Mouse (Mus musculus) G1E (cell line): ENCODE data around the gene Hes3. TPM values are rescaled to one million over a fixed set of nuclear protein-coding genes. Genes with fewer than 3 reads are reported as not detected.

Experiments
- ATAC-seq: 2 replicates; pipeline ENCODE4 v1.8.0; 2016; ENCODE audit warnings: mild to moderate bottlenecking; ENCODE audit not compliant: insufficient number of reproducible peaks, poor library complexity, low FRiP score, severe bottlenecking; ENCODE audit errors: extremely low read depth
- DNase-seq: peaks from one replicate; pipeline ENCODE4 v3.0.0; 2012; ENCODE audit warnings: low spot score
- H3K27me3 ChIP-seq: 2 replicates; pipeline ENCODE4 v1.6.1; 2012; ENCODE audit warnings: mild to moderate bottlenecking, low read length, inconsistent platforms; ENCODE audit not compliant: insufficient read depth
- H3K36me3 ChIP-seq: replicated peaks from 2 replicates; pipeline ENCODE3; 2012; ENCODE audit warnings: mild to moderate bottlenecking, inconsistent platforms
- H3K4me1 ChIP-seq: 2 replicates; pipeline ENCODE4 v1.6.1; 2012; ENCODE audit warnings: low read depth, low read length, inconsistent platforms, mixed read lengths; ENCODE audit not compliant: insufficient read depth
- H3K4me3 ChIP-seq: 2 replicates; pipeline ENCODE4 v1.5.1; 2012; ENCODE audit warnings: low read depth, mild to moderate bottlenecking, inconsistent platforms, low read length, moderate library complexity, mixed read lengths
- H3K9me3 ChIP-seq: replicated peaks from 2 replicates; pipeline ENCODE4 v1.6.1; 2012; ENCODE audit warnings: inconsistent platforms
- CTCF ChIP-seq: IDR thresholded peaks from 2 replicates; pipeline ENCODE4 v1.5.1; 2012; ENCODE audit warnings: low read depth, low read length, inconsistent platforms, mixed read lengths
- GATA1 ChIP-seq: IDR thresholded peaks from 2 replicates; pipeline ENCODE4 v1.6.1; 2012; ENCODE audit warnings: borderline replicate concordance, low read length, inconsistent platforms, mixed read lengths
- GATA2 ChIP-seq: IDR thresholded peaks from 2 replicates; pipeline ENCODE4 v1.6.1; 2012; ENCODE audit warnings: low read depth, low read length, inconsistent platforms, borderline replicate concordance
- POLR2AphosphoS5 ChIP-seq: IDR thresholded peaks from 2 replicates; pipeline ENCODE4 v1.6.1; 2012; ENCODE audit warnings: low read depth, low read length, inconsistent platforms; ENCODE audit not compliant: insufficient replicate concordance
- TAL1 ChIP-seq: conservative IDR thresholded peaks from 2 replicates; pipeline ENCODE4 v1.6.1; 2012; ENCODE audit warnings: low read depth, low read length, inconsistent platforms, mixed read lengths
- polyA plus RNA-seq: library from polyadenylated mRNA; stranded (reverse); fragments of >175 nt; gene quantifications from 2 replicates; pipeline ENCODE4 v1.2.3, GENCODE M21; 2012
- total RNA-seq, 2 experiments: library from RNA; stranded (forward) in 1 of 2; stranded (reverse) in 1 of 2; fragments of 200-1000 nt in 1 of 2; fragments of >200 nt in 1 of 2; fragmentation: Nextera tagmentation in 1 of 2; gene quantifications; 2 replicates each; pipeline ENCODE4 v1.2.3; 2014 to 2017

Gene Hes3
- total and polyA plus RNA-seq, 3 experiments, result not detected

GRCm38 (mm10) chr4:152307542-152307941 lies 16.1 kb upstream of the Hes3 start:
- H3K4me3 ChIP-seq, result no peak overlapping the region
- DNase-seq, result no peak
- H3K4me1 ChIP-seq, result peaks cover 3% of the 10 kb centered on the region; the same call in 1 of the 2 replicates
- TF ChIP-seq TAL1 (no peak), POLR2AphosphoS5 (no peak), GATA1 (no peak), GATA2 (no peak), CTCF (no peak)
- H3K27me3 ChIP-seq, result no peaks in the 10 kb centered on the region; the same call in 1 of the 2 replicates
- H3K9me3 ChIP-seq, result no peaks in the 10 kb centered on the region
- no peak for ATAC-seq
- H3K36me3 ChIP-seq, result peaks cover 69% of the 10 kb centered on the region

- Histone ChIP-seq H3K27me3 (no peaks in the 10 kb centered on the region), H3K9me3 (no peaks in the 10 kb centered on the region), H3K36me3 (peaks cover 85% of the 10 kb centered on the region), H3K4me1 (0 out of 2 replicates have a peak, but pooled peaks cover 3% of the 10 kb centered on the region), H3K4me3 (no peak overlapping the region)
- DNase-seq (no peak), ATAC-seq (no peak)
- TF ChIP-seq GATA1 (no peak), POLR2AphosphoS5 (no peak), CTCF (no peak), TAL1 (no peak), GATA2 (no peak)
Measured at GRCm38 (mm10) chr4:152305991-152306390, 14.5 kb upstream of the Hes3 start.

GRCm38 (mm10) chr4:152304685-152305084 lies 13.2 kb upstream of the Hes3 start:
- TF ChIP-seq GATA1, result no peak
- TF ChIP-seq POLR2AphosphoS5, result no peak
- TF ChIP-seq TAL1, result no peak
- TF ChIP-seq CTCF, result no peak
- TF ChIP-seq GATA2, result no peak
- H3K4me3 ChIP-seq, result no peak overlapping the region
- peaks cover 3% of the 10 kb centered on the region; the same call in 1 of the 2 replicates for H3K4me1 ChIP-seq
- H3K36me3 ChIP-seq, result peaks cover 96% of the 10 kb centered on the region
- no peak for DNase-seq
- no peaks in the 10 kb centered on the region for H3K27me3 ChIP-seq
- ATAC-seq, result no peak
- no peaks in the 10 kb centered on the region for H3K9me3 ChIP-seq

DNA sequence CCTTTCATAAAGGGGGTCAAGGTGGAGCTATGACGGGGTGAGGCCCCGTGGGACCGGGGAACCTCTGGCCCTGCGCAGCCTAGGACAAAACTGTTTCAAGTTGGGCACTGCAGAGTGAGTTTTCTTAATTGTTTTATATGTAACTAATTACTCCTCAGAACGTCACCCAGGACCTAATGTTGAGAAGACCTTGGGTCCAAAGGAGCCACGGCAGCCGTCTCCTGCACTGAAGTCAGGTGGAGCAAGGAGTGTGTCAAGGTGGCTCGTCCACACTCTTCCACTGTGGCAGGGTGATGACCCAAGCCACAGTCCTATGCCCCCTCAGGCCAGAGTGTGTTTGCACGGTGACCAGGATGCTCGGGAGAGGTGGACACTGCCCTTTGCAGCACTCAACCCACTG lies 11.7 kb upstream of the Hes3 start:
- H3K4me1 ChIP-seq, result peaks cover 17% of the 10 kb centered on the region
- ATAC-seq, result no peak
- peaks cover 94% of the 10 kb centered on the region for H3K36me3 ChIP-seq
- no peaks in the 10 kb centered on the region for H3K27me3 ChIP-seq
- H3K9me3 ChIP-seq, result no peaks in the 10 kb centered on the region
- no peak overlapping the region for H3K4me3 ChIP-seq
- no peak for DNase-seq
- no peak for TF ChIP-seq GATA2
- no peak for TF ChIP-seq CTCF
- TF ChIP-seq POLR2AphosphoS5, result no peak
- TF ChIP-seq TAL1, result no peak
- no peak for TF ChIP-seq GATA1

DNA sequence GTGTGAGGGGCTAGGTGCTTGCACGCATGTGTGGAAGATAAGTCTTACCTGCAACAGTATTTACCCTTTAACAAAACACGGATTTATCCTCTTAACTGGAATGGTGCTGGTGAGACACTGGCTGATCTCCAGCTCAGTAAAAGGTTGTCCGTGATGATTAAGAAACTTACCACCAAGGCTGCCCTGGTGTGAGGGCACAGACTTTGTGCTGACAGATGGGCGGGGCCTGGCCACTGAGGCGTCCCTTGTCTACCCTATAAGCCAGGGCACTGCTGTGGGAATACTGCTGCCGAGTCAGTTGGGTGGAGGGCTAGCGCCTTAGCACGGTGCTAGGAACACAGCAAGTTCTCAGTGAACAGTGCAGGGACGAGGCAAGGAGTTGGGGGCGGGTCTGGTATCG lies 10.6 kb upstream of the Hes3 start:
- Histone ChIP-seq H3K9me3 (no peaks in the 10 kb centered on the region), H3K27me3 (no peaks in the 10 kb centered on the region), H3K36me3 (peaks cover 84% of the 10 kb centered on the region), H3K4me1 (peaks cover 24% of the 10 kb centered on the region), H3K4me3 (no peak overlapping the region)
- TF ChIP-seq GATA2, result no peak
- TF ChIP-seq CTCF, result no peak
- no peak for TF ChIP-seq TAL1
- no peak for TF ChIP-seq POLR2AphosphoS5
- no peak for TF ChIP-seq GATA1
- DNase-seq (no peak), ATAC-seq (no peak)

DNA sequence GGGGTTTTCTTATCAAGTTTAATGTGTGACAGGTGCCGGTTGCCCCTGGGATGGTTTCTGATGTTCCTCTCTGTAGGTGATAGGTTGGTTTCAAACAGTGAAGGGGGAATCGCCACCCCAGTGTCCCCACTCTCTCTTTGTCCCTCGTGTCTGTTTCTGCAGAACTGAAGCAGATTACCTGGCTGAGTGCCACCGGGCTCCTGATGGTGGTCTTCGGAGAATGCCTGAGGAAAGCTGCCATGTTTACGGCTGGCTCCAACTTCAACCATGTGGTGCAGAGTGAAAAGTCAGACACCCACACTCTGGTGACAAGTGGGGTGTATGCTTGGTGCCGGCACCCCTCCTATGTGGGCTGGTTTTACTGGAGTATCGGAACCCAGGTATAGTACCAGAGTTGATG lies 8.9 kb upstream of the Hes3 start:
- H3K36me3 ChIP-seq, result peaks cover 69% of the 10 kb centered on the region
- ATAC-seq (no peak), DNase-seq (no peak)
- peaks cover 36% of the 10 kb centered on the region for H3K4me1 ChIP-seq
- H3K9me3 ChIP-seq, result no peaks in the 10 kb centered on the region
- H3K4me3 ChIP-seq, result no peak overlapping the region
- H3K27me3 ChIP-seq, result no peaks in the 10 kb centered on the region
- no peak for TF ChIP-seq POLR2AphosphoS5
- no peak for TF ChIP-seq CTCF
- TF ChIP-seq TAL1, result no peak
- TF ChIP-seq GATA1, result no peak
- TF ChIP-seq GATA2, result no peak

DNA sequence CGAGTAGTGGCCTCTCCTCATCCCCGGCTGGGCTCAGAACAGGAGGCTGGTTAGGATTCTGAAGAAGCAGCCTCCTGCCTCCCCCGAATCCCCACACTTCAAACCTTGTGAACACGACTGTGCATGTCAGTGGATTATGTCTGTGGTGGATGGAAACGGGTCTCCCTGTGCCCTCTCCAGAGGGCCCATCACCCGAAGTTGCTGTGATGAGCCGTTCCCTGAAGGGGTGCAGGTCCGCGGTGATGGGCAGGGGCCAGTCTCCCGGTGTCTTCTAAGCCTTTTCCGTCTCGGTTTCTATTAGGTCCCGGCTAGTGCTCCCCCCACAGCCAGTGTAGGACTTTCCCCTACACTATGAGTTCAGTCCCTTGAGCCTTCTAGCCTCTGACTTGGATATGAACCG lies 7.4 kb upstream of the Hes3 start:
- no peak for DNase-seq
- no peak for ATAC-seq
- Histone ChIP-seq H3K4me1 (peaks cover 40% of the 10 kb centered on the region), H3K36me3 (peaks cover 54% of the 10 kb centered on the region), H3K9me3 (no peaks in the 10 kb centered on the region), H3K4me3 (peak overlapping the region; percentile 47; the same call in 1 of the 2 replicates), H3K27me3 (no peaks in the 10 kb centered on the region)
- TF ChIP-seq CTCF (no peak), GATA1 (no peak), POLR2AphosphoS5 (no peak), TAL1 (no peak), GATA2 (no peak)
